Mouse (Mus musculus) testis, adult 2 months (tissue): ENCODE results near the gene Ctnnal1. TPM values are rescaled to one million over a fixed set of nuclear protein-coding genes. Genes with fewer than 3 reads are reported as not detected.

Experiments used
- H3K27ac ChIP-seq: fragments of 200-500 bp; 2 replicates; pipeline ENCODE4 v1.5.1; 2012; ENCODE audit warnings: low read depth, low read length; ENCODE audit not compliant: control insufficient read depth, insufficient read depth
- H3K27me3 ChIP-seq: fragments of 200-500 bp; 2 replicates; pipeline ENCODE4 v1.6.1; 2012; ENCODE audit warnings: mild to moderate bottlenecking, low read length, moderate library complexity; ENCODE audit not compliant: control insufficient read depth, insufficient read depth
- H3K36me3 ChIP-seq: fragments of 200-500 bp; 2 replicates; pipeline ENCODE4 v1.6.1; 2012; ENCODE audit warnings: mild to moderate bottlenecking, low read length; ENCODE audit not compliant: control insufficient read depth, insufficient read depth
- H3K4me1 ChIP-seq: fragments of 200-500 bp; 2 replicates; pipeline ENCODE4 v1.6.1; 2012; ENCODE audit warnings: low read length; ENCODE audit not compliant: control insufficient read depth, insufficient read depth
- H3K4me3 ChIP-seq: fragments of 200-500 bp; 2 replicates; pipeline ENCODE4 v1.5.1; 2012; ENCODE audit warnings: low read depth, mild to moderate bottlenecking, low read length, moderate library complexity, mixed read lengths; ENCODE audit not compliant: control insufficient read depth
- CTCF ChIP-seq: fragments of 200-500 bp; IDR thresholded peaks from 2 replicates; pipeline ENCODE4 v1.5.1; 2012; ENCODE audit warnings: low read depth, mild to moderate bottlenecking, inconsistent platforms, low read length, moderate library complexity; ENCODE audit not compliant: control insufficient read depth, insufficient read depth, insufficient replicate concordance
- POLR2A ChIP-seq: fragments of 200-500 bp; IDR thresholded peaks from 2 replicates; pipeline ENCODE4 v1.6.1; 2012; ENCODE audit warnings: low read depth, mild to moderate bottlenecking, inconsistent platforms, low read length, moderate library complexity; ENCODE audit not compliant: control insufficient read depth
- polyA plus RNA-seq: library from polyadenylated mRNA; depleted of rRNA; stranded (reverse); fragments of >200 nt; gene quantifications from 2 replicates; pipeline ENCODE4 v1.2.3, GENCODE M21; 2012; rRNA removed

The Ctnnal1 gene
- polyA plus RNA-seq, 1 experiment, result 7.3 TPM

DNA sequence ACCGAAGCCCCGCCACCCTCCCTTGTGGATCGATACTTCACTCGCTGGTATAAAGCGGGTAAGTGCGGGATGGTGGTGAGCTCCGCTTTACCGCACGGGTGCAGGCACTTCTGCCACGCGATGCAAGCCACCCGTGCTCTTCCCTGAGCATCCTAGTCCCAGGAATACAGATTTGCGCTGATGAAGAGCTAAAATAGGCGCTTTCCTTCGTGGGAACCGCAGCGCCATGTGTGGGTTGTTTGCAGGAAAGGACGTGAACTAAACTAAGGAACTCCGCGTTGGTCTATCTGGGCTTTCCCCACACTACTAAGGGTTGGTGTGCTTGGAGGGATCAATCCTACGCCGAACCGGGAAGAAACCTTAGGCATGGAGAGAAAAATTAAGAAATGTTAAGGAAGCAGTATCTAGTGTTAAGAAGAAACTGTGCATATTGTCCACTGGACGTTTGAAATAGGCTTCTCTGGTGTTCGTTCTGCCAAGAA, 62.3 kb downstream of the Ctnnal1 start:
- no peaks in the 10 kb centered on the region for H3K27me3 ChIP-seq
- peak overlapping the region; percentile 89 for H3K4me3 ChIP-seq
- H3K36me3 ChIP-seq, result no peaks in the 10 kb centered on the region; the same call in 1 of the 2 replicates
- no peak for TF ChIP-seq CTCF
- no peak for TF ChIP-seq POLR2A
- peak overlapping the region; percentile 88 for H3K27ac ChIP-seq
- no peaks in the 10 kb centered on the region for H3K4me1 ChIP-seq

DNA sequence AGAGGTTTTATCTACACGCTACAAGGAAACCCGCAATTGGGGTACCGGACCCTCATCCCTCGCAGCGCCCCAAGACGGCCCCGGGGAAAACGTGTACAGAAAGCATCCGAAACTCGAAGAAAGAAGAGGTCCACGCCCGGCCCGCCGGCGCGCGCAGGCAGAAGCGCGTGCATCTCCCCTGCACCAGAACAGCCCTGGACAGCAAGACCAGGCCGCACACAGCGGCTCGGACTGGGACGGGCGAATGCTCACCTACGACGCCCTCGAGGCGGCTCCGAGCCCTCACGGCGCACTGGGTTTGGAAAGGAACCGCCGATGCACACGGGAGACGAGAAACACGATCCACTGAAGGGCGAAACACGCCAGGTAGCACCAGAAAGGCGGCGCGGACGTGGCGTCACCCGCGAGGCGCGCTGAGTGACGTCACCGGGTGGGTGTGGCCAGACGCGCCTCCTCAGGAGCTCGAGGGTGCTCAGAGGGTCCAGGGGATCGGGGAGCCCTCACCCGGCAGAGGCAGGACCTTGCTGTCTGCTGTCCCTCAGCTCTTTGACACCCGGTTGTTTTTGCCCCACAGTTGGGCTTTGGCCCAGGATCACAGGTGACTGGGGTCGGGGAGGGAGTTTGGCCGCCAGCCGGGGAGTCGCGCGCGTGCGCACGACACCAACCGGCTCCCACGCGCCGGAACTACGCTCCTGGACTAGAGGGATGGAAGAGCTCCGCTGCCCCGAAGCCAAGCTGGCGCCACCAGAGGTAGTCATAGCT, 62.9 kb downstream of the Ctnnal1 start, which contains the start of the genes Elp1 and Fam206a:
Elp1 (minus strand) TSS at position 425 of the 762 bp plus-strand sequence.
Fam206a (plus strand) TSS at position 439 of the 762 bp plus-strand sequence.
- TF ChIP-seq CTCF, result no peak
- TF ChIP-seq POLR2A, result peak; percentile 84
- Histone ChIP-seq H3K4me3 (peak within 1 kb of the TSS; percentile 89), H3K27ac (peak within 1 kb of the TSS; percentile 88), H3K4me1 (no peaks in the 10 kb centered on the region), H3K36me3 (no peaks in the 10 kb centered on the region; the same call in 1 of the 2 replicates), H3K27me3 (no peaks in the 10 kb centered on the region)

DNA sequence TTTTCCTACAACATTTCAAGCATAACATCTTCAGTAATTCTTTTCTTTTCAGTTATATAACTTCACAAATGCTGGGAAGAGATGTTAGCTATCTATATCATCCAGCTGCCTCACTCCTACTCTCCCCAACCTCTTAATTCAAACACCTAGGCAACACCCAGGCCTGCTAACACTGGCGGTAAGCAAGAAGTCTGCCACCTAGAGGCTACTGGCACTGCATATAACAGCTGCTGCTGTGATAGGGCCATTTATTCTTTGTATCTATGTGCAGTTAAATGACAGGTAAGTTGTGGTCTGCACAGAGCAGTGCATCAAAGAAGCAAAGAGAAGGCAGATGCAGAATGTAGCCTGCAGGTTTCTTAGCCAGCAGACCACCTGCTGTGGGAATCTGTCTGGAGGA, 73.6 kb downstream of the Ctnnal1 start:
- Histone ChIP-seq H3K4me3 (no peak overlapping the region), H3K4me1 (no peaks in the 10 kb centered on the region), H3K27me3 (no peaks in the 10 kb centered on the region), H3K36me3 (peaks cover 5% of the 10 kb centered on the region), H3K27ac (no peak overlapping the region)
- TF ChIP-seq CTCF, result no peak
- no peak for TF ChIP-seq POLR2A

DNA sequence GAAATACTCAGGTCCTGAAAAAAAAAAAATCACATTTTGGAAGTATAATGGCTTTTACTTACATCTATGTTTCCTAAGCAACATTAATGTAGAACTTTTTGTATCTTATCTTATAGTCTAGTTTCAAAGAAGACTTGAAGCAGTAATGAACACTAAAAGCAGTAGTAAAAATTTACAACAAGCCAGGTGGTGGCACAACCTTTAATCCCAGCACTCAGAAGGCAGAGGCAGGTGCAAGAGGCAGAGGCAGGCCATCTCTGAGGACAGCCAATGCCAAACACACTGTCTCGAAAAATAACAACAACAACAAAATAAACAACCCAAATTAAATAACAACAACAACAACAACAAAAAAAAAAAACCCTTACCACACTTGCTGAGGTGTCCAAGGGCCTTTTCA, 93.9 kb downstream of the Ctnnal1 start:
- no peak overlapping the region for H3K4me3 ChIP-seq

DNA sequence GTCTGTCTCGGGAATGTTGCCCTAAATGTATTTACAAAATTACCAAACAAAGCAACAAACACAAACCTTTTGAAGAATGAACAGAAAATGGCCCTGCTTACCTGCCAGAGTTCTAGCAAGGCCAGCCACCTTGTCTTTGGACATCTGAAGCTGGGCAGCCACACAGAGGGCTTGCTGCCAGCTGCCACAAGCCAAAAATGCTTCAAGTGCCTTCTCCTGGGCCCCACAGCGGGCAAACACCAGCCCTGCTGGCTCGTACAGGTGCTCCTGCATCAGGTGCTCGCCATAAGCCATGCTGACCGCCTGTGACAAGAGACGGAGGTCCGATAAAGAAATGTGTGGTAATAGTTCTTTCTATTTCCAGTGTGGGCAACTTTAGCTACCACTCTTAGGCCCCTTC, 96.1 kb downstream of the Ctnnal1 start:
- no peaks in the 10 kb centered on the region for H3K4me1 ChIP-seq
- TF ChIP-seq CTCF (no peak), POLR2A (no peak)
- H3K36me3 ChIP-seq, result peaks cover 3% of the 10 kb centered on the region; the same call in 1 of the 2 replicates
- H3K27ac ChIP-seq, result no peak overlapping the region
- no peak overlapping the region for H3K4me3 ChIP-seq
- no peaks in the 10 kb centered on the region for H3K27me3 ChIP-seq

More for the DNA sequence above, 93.9 kb downstream of the Ctnnal1 start:
- no peak for TF ChIP-seq CTCF
- TF ChIP-seq POLR2A, result no peak
- Histone ChIP-seq H3K27me3 (no peaks in the 10 kb centered on the region), H3K4me1 (no peaks in the 10 kb centered on the region), H3K27ac (no peak overlapping the region), H3K36me3 (peaks cover 3% of the 10 kb centered on the region)

DNA sequence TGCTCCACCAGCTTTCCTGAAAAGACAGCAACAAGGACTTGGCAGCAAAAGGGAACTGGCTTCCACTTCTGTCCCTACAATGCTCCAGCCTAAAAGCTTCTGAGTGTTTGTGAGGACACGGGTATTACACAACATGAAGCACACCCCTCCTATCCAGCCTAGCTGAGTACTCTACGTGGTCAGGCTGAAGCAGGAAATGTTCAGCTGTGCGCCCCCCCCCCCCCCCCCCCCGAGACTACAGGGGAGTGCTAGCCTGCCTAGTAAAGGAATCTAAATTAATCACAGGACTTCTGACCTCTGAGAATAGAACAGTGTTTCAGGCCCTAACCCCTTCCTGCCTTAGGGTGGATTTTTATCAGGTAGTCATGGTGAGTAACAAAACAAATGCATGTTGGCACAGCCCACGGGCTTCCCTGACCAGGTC, 97.1 kb downstream of the Ctnnal1 start:
- TF ChIP-seq POLR2A, result no peak
- no peak for TF ChIP-seq CTCF
- Histone ChIP-seq H3K4me1 (no peaks in the 10 kb centered on the region), H3K27me3 (no peaks in the 10 kb centered on the region), H3K4me3 (no peak overlapping the region), H3K27ac (no peak overlapping the region), H3K36me3 (peaks cover 3% of the 10 kb centered on the region; the same call in 1 of the 2 replicates)

Other genes with a start within 250 kb of the Ctnnal1 start
- 2.4 and 2.8 TPM in 2 replicates for gene Gm26657, start 125.1 kb downstream of the Ctnnal1 start, polyA plus RNA-seq
- 1,338 and 1,445 TPM in 2 replicates for gene Actl7b, start 123.7 kb downstream of the Ctnnal1 start, polyA plus RNA-seq
- 629 and 638 TPM in 2 replicates for gene Actl7a, start 121.8 kb downstream of the Ctnnal1 start, polyA plus RNA-seq
- gene Elp1, start 62.9 kb downstream of the Ctnnal1 start, polyA plus RNA-seq, result 7.7 and 7.8 TPM in 2 replicates
- gene Fam206a, start 62.8 kb downstream of the Ctnnal1 start, polyA plus RNA-seq, result 13.5 and 14.0 TPM in 2 replicates
- gene Tmem245, start 82.2 kb upstream of the Ctnnal1 start, polyA plus RNA-seq, result 3.1 and 3.9 TPM in 2 replicates
- gene Frrs1l, start 125.2 kb upstream of the Ctnnal1 start, polyA plus RNA-seq, result 0.51 and 0.58 TPM in 2 replicates